In genomic region chr13:20900396-20900971, GRCm38 (mm10) we compare ENCODE assay signal across 9 mouse cellular contexts.
A peak's percentile ranks its signal among the peaks of the same experiment; 100 is the strongest.
DNase-seq lines count a peak whose midpoint lies in the region; ATAC-seq lines count a peak whose summit lies in the region.
"Had no signal": no experiment of that assay in that cellular context is flagged by ENCODE, and none has a peak within 500 bp of the region (broad histone marks: within the 10 kb centered on the region; RNA-seq: fewer than 3 reads in every experiment).

No protein-coding gene starts in this region.

- H3K9ac ChIP-seq in forebrain, embryonic 14.5 days (ENCODE audit: low read length), result no peak overlapping the region
- H3K9ac ChIP-seq in intestine, embryonic 14.5 days (ENCODE audit: low read length), result no peak overlapping the region
- H3K9ac ChIP-seq: limb, embryonic 13.5 days had no signal

- H3K4me2 ChIP-seq in forebrain, embryonic 14.5 days (ENCODE audit: low read length), result no peak overlapping the region
- H3K4me2 ChIP-seq in intestine, embryonic 14.5 days (ENCODE audit: low read length), result no peak overlapping the region
- H3K4me2 ChIP-seq: limb, embryonic 13.5 days had no signal

- peak; percentile 84 for ATAC-seq in forebrain, embryonic 14.5 days
- peak; percentile 68; the same call in 1 of the 2 replicates for ATAC-seq in intestine, embryonic 14.5 days (replicated peaks; ENCODE audit: low FRiP score, low TSS enrichment, low read depth)

- H3K4me3 ChIP-seq in forebrain, embryonic 14.5 days (ENCODE audit: low read depth, low read length), result no peak overlapping the region
- H3K4me3 ChIP-seq in intestine, embryonic 14.5 days (ENCODE audit: low read depth, low read length), result no peak overlapping the region
- H3K4me3 ChIP-seq: limb, embryonic 13.5 days had no signal

- no peaks in the 10 kb centered on the region for H3K36me3 ChIP-seq in forebrain, embryonic 14.5 days (ENCODE audit: control insufficient read depth, insufficient read depth, low read length)
- H3K36me3 ChIP-seq in intestine, embryonic 14.5 days (ENCODE audit: control insufficient read depth, insufficient read depth, low read length), result no peaks in the 10 kb centered on the region
- H3K36me3 ChIP-seq: limb, embryonic 13.5 days had no signal

- peak; percentile 8 for DNase-seq in embryo, embryonic 10.5 days (ENCODE audit: low spot score)
- DNase-seq in embryo, embryonic 10 days (ENCODE audit: low spot score), result no peak
- peak; percentile 26 for DNase-seq in adrenal gland, postnatal 14 days
- peak; percentile 83 for DNase-seq in forebrain, embryonic 14.5 days (ENCODE audit: low spot score)
- DNase-seq in intestine, embryonic 14.5 days (ENCODE audit: low spot score), result peak; percentile 54
- peak; percentile 60 to 84 for DNase-seq in lung, postnatal 4 days
- DNase-seq in c-Kit-positive CD71-positive TER-119-positive erythroid progenitor cells, embryonic 14.5 days (ENCODE audit: low spot score), result no peak
- no peak for DNase-seq in layer of hippocampus, adult 9-10 months (ENCODE audit: low spot score)

- no peaks in the 10 kb centered on the region for H3K9me3 ChIP-seq in forebrain, embryonic 14.5 days (replicated peaks; ENCODE audit: control insufficient read depth, low read length)
- no peaks in the 10 kb centered on the region for H3K9me3 ChIP-seq in intestine, embryonic 14.5 days (ENCODE audit: control insufficient read depth, low read length)
- H3K9me3 ChIP-seq: limb, embryonic 13.5 days had no signal

- H3K27me3 ChIP-seq in forebrain, embryonic 14.5 days (replicated peaks; ENCODE audit: control insufficient read depth, insufficient read depth, low read length), result no peaks in the 10 kb centered on the region
- no peaks in the 10 kb centered on the region for H3K27me3 ChIP-seq in intestine, embryonic 14.5 days (replicated peaks; ENCODE audit: control insufficient read depth, insufficient read depth, low read length)
- H3K27me3 ChIP-seq: limb, embryonic 13.5 days had no signal

- H3K27ac ChIP-seq in forebrain, embryonic 14.5 days (ENCODE audit: low read depth, low read length), result no peak overlapping the region
- no peak overlapping the region for H3K27ac ChIP-seq in intestine, embryonic 14.5 days (ENCODE audit: low read depth)
- H3K27ac ChIP-seq: limb, embryonic 13.5 days had no signal

- H3K4me1 ChIP-seq in forebrain, embryonic 14.5 days (ENCODE audit: control insufficient read depth, insufficient read depth, low read length), result peaks cover 14% of the 10 kb centered on the region
- no peaks in the 10 kb centered on the region for H3K4me1 ChIP-seq in intestine, embryonic 14.5 days (replicated peaks; ENCODE audit: control insufficient read depth, insufficient read depth, low read length)
- H3K4me1 ChIP-seq: limb, embryonic 13.5 days had no signal

- 40% methylated on average over 8 of the region's 8 CpGs for WGBS in forebrain, embryonic 14.5 days
- 43% methylated on average over 8 of the region's 8 CpGs for WGBS in intestine, embryonic 14.5 days

Comparison
In these comparisons a context has a peak if more than half of its experiments do, and no peak if none do; other contexts are left out.
1. DNase-seq: peak in embryo, embryonic 10.5 days (single experiment), adrenal gland, postnatal 14 days (single experiment), forebrain, embryonic 14.5 days (single experiment), intestine, embryonic 14.5 days (single experiment) and lung, postnatal 4 days (2 of 2); none in embryo, embryonic 10 days (single experiment), c-Kit-positive CD71-positive TER-119-positive erythroid progenitor cells, embryonic 14.5 days (single experiment) and layer of hippocampus, adult 9-10 months (single experiment).